Mouse (Mus musculus): ENCODE measurements around the gene Ace.

Ace gene

GRCm38 (mm10) chr11:105944770-105945672 lies 22.7 kb upstream of the Ace start:
- DNase-seq (ENCODE audit: low spot score in 2 of 2), result no peak

- DNase-seq (ENCODE audit: low spot score in 2 of 2), result no peak
Observed at GRCm38 (mm10) chr11:105946694-105947154, 21.0 kb upstream of the Ace start.

- no peak for DNase-seq (ENCODE audit: low spot score in 2 of 2)
Observed at GRCm38 (mm10) chr11:105948255-105948654, 19.5 kb upstream of the Ace start.

- no peak for DNase-seq (ENCODE audit: low spot score in 2 of 2)
Observed at GRCm38 (mm10) chr11:105950519-105950918, 17.2 kb upstream of the Ace start.

GRCm38 (mm10) chr11:105951601-105952044 lies 16.1 kb upstream of the Ace start:
- no peak for DNase-seq (ENCODE audit: low spot score in 2 of 2)

GRCm38 (mm10) chr11:105952111-105952510 lies 15.6 kb upstream of the Ace start:
- no peak for DNase-seq (ENCODE audit: low spot score in 2 of 2)

GRCm38 (mm10) chr11:105952911-105953386 lies 14.8 kb upstream of the Ace start, which contains the start of gene Cyb561:
TSS of gene Cyb561 (minus strand) at chr11:105953336.
- no peak for DNase-seq (ENCODE audit: low spot score in 2 of 2)

- no peak for DNase-seq (ENCODE audit: low spot score in 2 of 2)
Observed at GRCm38 (mm10) chr11:105953402-105953801, 14.3 kb upstream of the Ace start.

- no peak for DNase-seq (ENCODE audit: low spot score in 2 of 2)
Observed at GRCm38 (mm10) chr11:105955815-105956430, 11.8 kb upstream of the Ace start.

GRCm38 (mm10) chr11:105957501-105957900 lies 10.2 kb upstream of the Ace start:
- DNase-seq (ENCODE audit: low spot score in 2 of 2), result no peak

- DNase-seq (ENCODE audit: low spot score in 2 of 2), result no peak
Observed at GRCm38 (mm10) chr11:105958566-105958965, 9.2 kb upstream of the Ace start.

- no peak for DNase-seq (ENCODE audit: low spot score in 2 of 2)
Observed at GRCm38 (mm10) chr11:105959355-105959754, 8.4 kb upstream of the Ace start.

GRCm38 (mm10) chr11:105964691-105965090 lies 3.1 kb upstream of the Ace start:
- DNase-seq (ENCODE audit: low spot score in 2 of 2), result no peak

- DNase-seq (ENCODE audit: low spot score in 2 of 2), result no peak
Observed at GRCm38 (mm10) chr11:105966288-105966687, 1.5 kb upstream of the Ace start.

GRCm38 (mm10) chr11:105968948-105969347 lies 1.2 kb downstream of the Ace start:
- no peak for DNase-seq (ENCODE audit: low spot score in 2 of 2)

- DNase-seq (ENCODE audit: low spot score in 2 of 2), result no peak
Observed at GRCm38 (mm10) chr11:105969516-105969915, 1.8 kb downstream of the Ace start.

GRCm38 (mm10) chr11:105974593-105974992 lies 6.8 kb downstream of the Ace start:
- DNase-seq (ENCODE audit: low spot score in 2 of 2), result no peak

GRCm38 (mm10) chr11:105975050-105975449 lies 7.3 kb downstream of the Ace start:
- no peak for DNase-seq (ENCODE audit: low spot score in 2 of 2)

- no peak for DNase-seq (ENCODE audit: low spot score in 2 of 2)
Observed at GRCm38 (mm10) chr11:105975636-105976035, 7.9 kb downstream of the Ace start.

- no peak for DNase-seq (ENCODE audit: low spot score in 2 of 2)
Observed at GRCm38 (mm10) chr11:105978232-105978631, 10.5 kb downstream of the Ace start.

- no peak for DNase-seq (ENCODE audit: low spot score in 2 of 2)
Observed at GRCm38 (mm10) chr11:105978634-105979033, 10.9 kb downstream of the Ace start.

GRCm38 (mm10) chr11:105984452-105984851 lies 16.7 kb downstream of the Ace start:
- DNase-seq (ENCODE audit: low spot score in 2 of 2), result no peak

- DNase-seq (ENCODE audit: low spot score in 2 of 2), result no peak
Observed at GRCm38 (mm10) chr11:105987446-105987845, 19.7 kb downstream of the Ace start.

All from spleen, postnatal 4 days (tissue).